Mouse (Mus musculus): Measurements from ENCODE around the gene Kifc1. TPM values are rescaled to one million over a fixed set of nuclear protein-coding genes. Genes with fewer than 3 reads are reported as not detected.

The Kifc1 gene
- polyA plus RNA-seq, 1 experiment from 2014 or later: 2.2 TPM

DNA sequence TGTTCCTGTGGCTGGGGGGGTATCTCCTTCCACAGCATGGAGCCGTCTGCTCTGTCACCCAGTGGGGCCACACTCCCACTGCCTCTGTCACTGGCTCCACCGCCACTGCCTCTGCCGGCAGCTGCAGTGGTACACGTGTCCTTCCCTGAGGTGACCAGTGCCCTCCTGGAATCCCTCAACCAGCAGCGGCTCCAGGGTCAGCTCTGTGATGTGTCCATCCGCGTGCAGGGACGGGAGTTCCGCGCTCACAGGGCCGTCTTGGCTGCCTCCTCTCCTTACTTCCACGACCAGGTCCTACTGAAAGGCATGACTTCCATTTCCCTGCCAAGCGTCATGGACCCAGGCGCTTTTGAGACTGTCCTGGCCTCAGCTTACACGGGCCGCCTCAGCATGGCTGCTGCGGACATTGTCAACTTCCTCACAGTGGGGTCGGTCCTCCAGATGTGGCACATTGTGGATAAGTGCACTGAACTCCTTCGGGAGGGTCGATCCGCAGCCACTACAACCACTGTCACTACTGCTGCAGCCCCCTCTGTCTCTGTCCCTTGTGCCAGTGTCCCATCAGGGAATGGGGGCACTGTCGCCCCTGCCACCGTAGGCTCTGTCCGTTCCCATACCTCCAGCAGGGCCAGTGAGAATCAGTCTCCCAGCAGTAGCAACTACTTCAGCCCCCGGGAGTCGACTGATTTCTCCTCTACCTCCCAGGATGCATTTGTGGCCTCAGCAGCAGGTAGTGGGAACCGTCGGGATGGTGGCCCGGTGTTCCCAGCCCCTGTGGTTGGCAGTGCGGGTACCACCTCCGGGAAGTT, 26.6 kb upstream of the Kifc1 start:
- peak overlapping the region; percentile 52 for H3K9ac ChIP-seq
- H3K4me1 ChIP-seq (replicated peaks): peaks cover 46% of the 10 kb centered on the region
- H3K9me3 ChIP-seq: no peaks in the 10 kb centered on the region
- 71% methylated on average over 31 of the region's 31 CpGs for WGBS
- peak overlapping the region; percentile 57 for H3K4me3 ChIP-seq
- no peaks in the 10 kb centered on the region; the same call in 1 of the 2 replicates for H3K27me3 ChIP-seq
- 0 out of 2 replicates have a peak overlapping the region, but pooled peaks have one; percentile 11 for H3K27ac ChIP-seq (replicated peaks)
- peaks cover 22% of the 10 kb centered on the region for H3K36me3 ChIP-seq
- no peak for ATAC-seq (ENCODE audit: low FRiP score, low read depth)
- H3K4me2 ChIP-seq: peak overlapping the region; percentile 78

DNA sequence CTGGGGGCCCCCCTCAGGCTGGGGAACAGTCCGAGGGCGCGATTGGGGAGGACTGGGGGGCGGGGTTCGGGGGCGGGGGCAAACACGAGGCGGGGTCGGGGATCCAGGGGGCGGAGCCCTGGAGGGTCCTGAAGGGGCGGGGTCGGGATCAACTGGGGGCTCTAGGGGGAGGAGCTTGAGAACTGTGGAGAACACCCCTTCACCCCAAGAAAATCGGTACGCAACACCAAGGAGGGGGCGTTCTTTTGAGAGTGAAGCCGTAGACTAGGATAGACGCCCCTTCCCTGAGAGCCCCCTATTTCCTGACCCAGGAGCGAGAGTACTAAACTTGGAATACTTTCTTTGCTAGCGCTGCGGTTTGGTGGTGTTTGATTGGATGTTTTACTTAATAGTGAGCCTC, 25.8 kb upstream of the Kifc1 start:
- Histone ChIP-seq H3K27ac (replicated peaks) (peak overlapping the region; percentile 84), H3K36me3 (peaks cover 30% of the 10 kb centered on the region), H3K27me3 (no peaks in the 10 kb centered on the region; the same call in 1 of the 2 replicates), H3K9me3 (no peaks in the 10 kb centered on the region), H3K4me1 (replicated peaks) (peaks cover 51% of the 10 kb centered on the region), H3K4me3 (peak overlapping the region; percentile 57), H3K4me2 (peak overlapping the region; percentile 78), H3K9ac (peak overlapping the region; percentile 52)
- under 1% methylated on average over 17 of the region's 20 CpGs for WGBS
- ATAC-seq (ENCODE audit: low FRiP score, low read depth): peak; percentile 13

DNA sequence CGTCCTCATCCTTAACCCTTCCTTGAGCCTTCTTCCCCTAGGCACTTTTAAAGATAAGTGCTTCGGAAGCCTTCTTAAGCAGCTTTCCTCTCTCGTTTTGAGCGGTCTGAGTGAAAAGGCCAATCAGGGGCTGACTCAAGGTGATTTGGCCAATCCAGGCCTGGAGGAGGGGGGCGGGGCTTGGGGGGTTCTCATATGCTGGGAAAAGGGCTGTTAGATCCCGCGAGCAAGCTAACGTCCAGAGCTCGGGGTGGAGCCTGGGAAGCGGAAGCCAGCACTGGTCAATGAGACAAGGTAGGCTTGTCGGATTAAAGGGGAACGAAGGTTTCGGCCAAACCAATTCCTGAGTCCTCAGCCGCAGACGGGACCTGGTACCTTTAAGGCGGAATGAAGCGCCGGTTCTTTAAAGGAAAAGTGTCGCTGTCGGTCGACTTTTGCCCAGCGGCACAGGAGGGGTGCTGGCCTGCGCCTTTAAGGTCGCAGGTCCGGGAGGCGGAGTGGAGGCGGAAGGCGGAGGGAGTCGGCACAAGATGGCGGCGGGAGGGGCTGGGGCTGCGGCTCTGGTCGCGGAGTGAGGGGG, 25.3 kb upstream of the Kifc1 start, which contains the start of the genes Tapbp and Zbtb22:
TSS of gene Tapbp (plus strand) at position 229 of the 580 bp plus-strand sequence.
TSS of gene Zbtb22 (plus strand) at position 234 of the 580 bp plus-strand sequence.
- Histone ChIP-seq H3K27ac (replicated peaks) (peak within 1 kb of the TSS; percentile 84), H3K4me2 (peak within 1 kb of the TSS; percentile 78), H3K4me3 (peak within 1 kb of the TSS; percentile 57), H3K36me3 (peaks cover 33% of the 10 kb centered on the region), H3K9ac (peak within 1 kb of the TSS; percentile 52), H3K27me3 (no peaks in the 10 kb centered on the region; the same call in 1 of the 2 replicates), H3K9me3 (no peaks in the 10 kb centered on the region), H3K4me1 (replicated peaks) (peaks cover 51% of the 10 kb centered on the region)
- under 1% methylated on average over 31 of the region's 34 CpGs for WGBS
- peak; percentile 93 for ATAC-seq (ENCODE audit: low FRiP score, low read depth)

DNA sequence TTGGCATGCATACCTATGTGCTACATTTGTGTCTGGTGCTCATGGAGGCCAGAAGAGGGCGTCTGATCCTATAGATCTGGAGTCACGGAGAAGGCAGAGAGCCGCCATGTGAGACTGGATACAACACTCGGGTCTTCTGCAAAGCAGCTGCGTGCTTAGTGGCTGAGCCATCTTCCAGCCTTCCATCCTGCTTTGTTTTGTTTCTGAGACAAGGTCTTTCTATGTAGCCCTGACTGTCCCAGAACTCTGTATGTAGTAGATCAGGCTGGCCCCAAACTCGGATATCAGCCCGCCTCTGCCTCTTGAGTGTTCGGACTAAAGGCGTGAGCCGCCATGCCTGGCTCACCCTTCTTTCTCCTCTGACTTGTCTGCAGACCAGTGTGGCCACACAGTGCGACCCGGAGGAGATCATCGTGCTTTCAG, 24.5 kb upstream of the Kifc1 start:
- Histone ChIP-seq H3K4me3 (0 out of 2 replicates have a peak overlapping the region, but pooled peaks have one; percentile 57), H3K27me3 (no peaks in the 10 kb centered on the region; the same call in 1 of the 2 replicates), H3K4me1 (replicated peaks) (peaks cover 51% of the 10 kb centered on the region), H3K4me2 (peak overlapping the region; percentile 78), H3K9me3 (no peaks in the 10 kb centered on the region), H3K27ac (replicated peaks) (no peak overlapping the region; the same call in 1 of the 2 replicates), H3K36me3 (peaks cover 33% of the 10 kb centered on the region), H3K9ac (no peak overlapping the region)
- WGBS: 68% methylated on average over 13 of the region's 13 CpGs
- ATAC-seq (ENCODE audit: low FRiP score, low read depth): no peak

DNA sequence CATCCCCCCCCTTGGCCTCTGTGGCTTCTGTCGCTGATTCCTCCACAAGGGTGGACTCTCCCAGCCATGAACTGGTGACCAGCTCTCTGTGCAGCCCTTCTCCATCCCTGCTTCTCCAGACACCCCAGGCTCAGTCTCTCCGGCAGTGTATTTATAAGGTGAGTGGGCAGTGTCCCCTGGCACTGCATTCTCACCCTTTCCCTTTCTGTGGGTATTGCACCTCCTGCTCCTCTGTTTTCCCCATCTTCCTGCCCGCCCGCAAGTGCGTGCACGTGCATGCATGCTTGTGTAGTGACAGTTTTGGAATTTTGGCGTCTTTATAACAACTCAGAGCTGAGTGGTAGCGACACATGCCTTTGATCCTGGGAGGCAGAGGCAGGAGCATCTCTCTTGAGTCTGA, 23.4 kb upstream of the Kifc1 start:
- no peak for ATAC-seq (ENCODE audit: low FRiP score, low read depth)
- H3K4me2 ChIP-seq: no peak overlapping the region
- H3K4me1 ChIP-seq (replicated peaks): peaks cover 45% of the 10 kb centered on the region

DNA sequence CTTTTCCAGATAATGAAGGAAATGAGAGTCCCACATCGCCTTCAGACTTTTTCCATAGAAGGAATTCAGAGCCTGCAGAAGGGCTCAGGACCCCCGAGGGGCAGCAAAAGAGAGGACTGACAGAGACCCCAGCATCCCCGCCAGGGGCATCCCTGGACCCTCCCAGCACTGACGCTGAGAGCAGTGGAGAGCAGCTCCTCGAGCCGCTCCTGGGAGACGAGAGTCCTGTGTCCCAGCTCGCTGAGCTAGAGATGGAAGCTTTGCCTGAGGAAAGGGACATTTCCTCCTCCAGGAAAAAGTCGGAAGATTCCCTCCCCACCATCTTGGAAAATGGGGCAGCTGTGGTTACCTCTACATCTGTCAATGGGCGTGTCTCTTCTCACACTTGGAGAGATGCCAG, 22.8 kb upstream of the Kifc1 start:
- Histone ChIP-seq H3K27ac (replicated peaks) (no peak overlapping the region), H3K27me3 (no peaks in the 10 kb centered on the region; the same call in 1 of the 2 replicates), H3K36me3 (peaks cover 31% of the 10 kb centered on the region), H3K4me1 (replicated peaks) (peaks cover 45% of the 10 kb centered on the region), H3K9ac (no peak overlapping the region), H3K4me2 (no peak overlapping the region), H3K4me3 (no peak overlapping the region), H3K9me3 (no peaks in the 10 kb centered on the region)
- no peak for ATAC-seq (ENCODE audit: low FRiP score, low read depth)
- WGBS: 89% methylated on average over 10 of the region's 10 CpGs

More for the DNA sequence above, 23.4 kb upstream of the Kifc1 start:
- no peak overlapping the region for H3K9ac ChIP-seq
- H3K27ac ChIP-seq (replicated peaks): no peak overlapping the region
- no peaks in the 10 kb centered on the region for H3K9me3 ChIP-seq
- no peaks in the 10 kb centered on the region; the same call in 1 of the 2 replicates for H3K27me3 ChIP-seq
- WGBS: 96% methylated on average over 8 of the region's 8 CpGs
- H3K4me3 ChIP-seq: no peak overlapping the region
- H3K36me3 ChIP-seq: peaks cover 33% of the 10 kb centered on the region

DNA sequence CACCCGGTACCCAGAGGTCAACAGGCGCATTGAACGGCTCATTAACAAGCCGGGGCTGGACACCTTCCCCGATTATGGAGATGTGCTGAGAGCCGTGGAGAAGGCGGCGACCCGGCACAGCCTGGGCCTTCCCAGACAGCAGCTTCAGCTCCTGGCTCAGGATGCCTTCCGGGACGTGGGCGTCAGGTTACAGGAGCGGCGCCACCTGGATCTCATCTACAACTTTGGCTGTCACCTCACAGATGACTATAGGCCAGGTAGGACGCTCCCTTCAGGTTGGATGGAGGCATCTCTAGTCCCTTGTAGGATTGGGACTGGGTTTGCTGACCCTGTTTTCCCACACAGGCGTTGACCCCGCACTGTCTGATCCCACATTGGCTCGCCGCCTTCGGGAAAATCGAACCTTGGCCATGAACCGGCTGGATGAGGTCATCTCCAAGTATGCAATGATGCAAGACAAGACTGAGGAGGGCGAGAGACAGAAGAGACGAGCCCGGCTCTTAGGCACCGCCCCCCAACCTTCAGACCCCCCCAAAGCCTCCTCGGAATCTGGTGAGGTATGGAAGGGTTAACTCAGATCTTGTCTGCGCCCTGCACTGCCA, 21.5 kb upstream of the Kifc1 start:
- H3K27me3 ChIP-seq: no peaks in the 10 kb centered on the region
- no peak overlapping the region for H3K27ac ChIP-seq (replicated peaks)
- peaks cover 31% of the 10 kb centered on the region for H3K36me3 ChIP-seq
- WGBS: 90% methylated on average over 28 of the region's 28 CpGs
- H3K4me1 ChIP-seq (replicated peaks): peaks cover 48% of the 10 kb centered on the region
- H3K9ac ChIP-seq: no peak overlapping the region
- H3K4me3 ChIP-seq: no peak overlapping the region
- ATAC-seq (ENCODE audit: low FRiP score, low read depth): no peak
- no peak overlapping the region for H3K4me2 ChIP-seq
- no peaks in the 10 kb centered on the region for H3K9me3 ChIP-seq

DNA sequence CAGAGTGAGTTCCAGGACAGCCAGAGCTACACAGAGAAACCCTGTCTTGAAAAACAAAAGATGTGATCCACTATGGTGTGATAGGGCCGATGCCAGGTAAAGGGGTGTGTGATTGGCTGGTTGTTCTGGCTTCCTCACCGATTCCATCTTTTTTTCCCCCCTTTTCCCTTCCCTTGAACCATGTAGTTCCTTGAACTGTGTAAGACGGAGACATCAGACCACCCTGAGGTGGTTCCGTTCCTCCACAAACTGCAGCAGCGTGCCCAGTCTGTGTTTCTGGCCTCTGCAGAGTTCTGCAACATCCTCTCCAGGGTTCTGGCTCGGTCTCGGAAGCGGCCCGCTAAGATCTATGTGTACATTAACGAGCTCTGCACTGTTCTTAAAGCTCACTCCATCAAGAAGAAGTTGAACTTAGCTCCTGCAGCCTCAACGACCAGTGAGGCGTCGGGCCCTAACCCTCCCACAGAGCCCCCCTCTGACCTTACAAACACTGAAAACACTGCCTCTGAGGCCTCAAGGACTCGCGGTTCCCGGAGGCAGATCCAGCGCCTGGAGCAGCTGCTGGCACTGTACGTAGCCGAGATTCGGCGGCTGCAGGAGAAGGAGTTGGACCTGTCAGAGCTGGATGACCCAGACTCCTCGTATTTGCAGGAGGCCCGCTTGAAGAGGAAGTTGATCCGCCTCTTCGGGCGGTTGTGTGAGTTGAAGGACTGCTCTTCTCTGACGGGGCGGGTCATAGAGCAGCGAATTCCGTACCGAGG, 20.8 kb upstream of the Kifc1 start:
- peaks cover 31% of the 10 kb centered on the region for H3K36me3 ChIP-seq
- no peaks in the 10 kb centered on the region for H3K27me3 ChIP-seq
- ATAC-seq (ENCODE audit: low FRiP score, low read depth): no peak
- H3K4me3 ChIP-seq: no peak overlapping the region
- H3K27ac ChIP-seq (replicated peaks): no peak overlapping the region
- no peak overlapping the region for H3K9ac ChIP-seq
- no peaks in the 10 kb centered on the region for H3K9me3 ChIP-seq
- WGBS: 90% methylated on average over 31 of the region's 31 CpGs
- H3K4me1 ChIP-seq (replicated peaks): peaks cover 42% of the 10 kb centered on the region
- 0 out of 2 replicates have a peak overlapping the region, but pooled peaks have one; percentile 93 for H3K4me2 ChIP-seq

DNA sequence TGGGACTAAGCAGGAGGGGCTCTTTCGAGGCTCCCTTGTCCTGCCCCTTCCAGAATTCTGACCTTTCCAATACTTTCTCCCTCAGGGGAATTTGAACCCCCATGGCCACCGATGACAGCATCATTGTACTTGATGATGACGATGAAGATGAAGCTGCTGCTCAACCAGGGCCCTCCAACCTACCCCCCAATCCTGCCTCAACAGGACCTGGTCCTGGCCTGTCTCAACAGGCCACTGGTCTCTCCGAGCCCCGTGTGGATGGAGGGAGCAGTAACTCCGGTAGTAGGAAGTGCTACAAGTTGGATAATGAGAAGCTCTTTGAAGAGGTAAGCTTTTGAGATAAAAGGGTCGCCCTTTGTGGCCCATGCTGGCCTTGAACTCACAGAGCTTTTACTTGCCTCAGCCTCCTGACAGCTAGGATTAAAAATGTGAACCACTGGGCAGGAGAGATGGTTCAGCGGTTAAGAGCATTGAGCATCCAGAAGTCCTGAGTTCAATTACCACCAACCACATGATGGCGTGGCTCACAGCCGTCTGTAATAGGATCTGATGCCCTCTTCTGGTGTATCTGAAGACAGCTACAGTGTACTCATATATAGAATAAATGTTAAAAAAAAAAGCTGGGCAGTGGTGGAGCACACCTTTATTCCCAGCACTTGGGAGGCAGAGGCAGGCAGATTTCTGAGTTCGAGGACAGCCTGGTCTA, 20.0 kb upstream of the Kifc1 start:
- H3K9me3 ChIP-seq: no peaks in the 10 kb centered on the region
- peak overlapping the region; percentile 81 for H3K9ac ChIP-seq
- H3K4me2 ChIP-seq: peak overlapping the region; percentile 93
- no peak for ATAC-seq (ENCODE audit: low FRiP score, low read depth)
- H3K36me3 ChIP-seq: peaks cover 31% of the 10 kb centered on the region
- H3K27me3 ChIP-seq: no peaks in the 10 kb centered on the region
- H3K4me1 ChIP-seq (replicated peaks): peaks cover 41% of the 10 kb centered on the region
- peak overlapping the region; percentile 82; the same call in 1 of the 2 replicates for H3K27ac ChIP-seq (replicated peaks)
- peak overlapping the region; percentile 72 for H3K4me3 ChIP-seq
- WGBS: 50% methylated on average over 11 of the region's 11 CpGs

DNA sequence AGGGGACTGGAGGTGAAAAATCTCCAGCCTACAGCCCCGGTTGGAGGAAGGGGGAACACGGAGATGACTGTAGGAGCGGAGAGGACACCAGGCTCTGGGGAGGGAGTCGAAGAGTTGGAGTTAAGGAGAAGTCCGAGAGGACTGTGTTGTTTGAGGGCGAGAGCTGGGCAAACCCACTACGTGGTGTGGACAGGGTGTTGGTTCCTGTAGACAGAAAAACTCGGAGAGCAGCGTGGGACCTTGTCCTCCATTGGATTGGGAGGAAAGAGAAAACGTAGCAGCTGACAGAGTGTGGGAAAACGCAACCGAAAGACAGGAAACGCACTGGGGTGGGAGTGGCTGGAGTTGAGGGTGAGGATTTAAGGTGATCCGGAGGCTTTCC, 19.4 kb upstream of the Kifc1 start:
- peak; percentile 1; the same call in 1 of the 2 replicates for ATAC-seq (ENCODE audit: low FRiP score, low read depth)

More for the DNA sequence above, 19.4 kb upstream of the Kifc1 start:
- peak overlapping the region; percentile 81 for H3K9ac ChIP-seq
- no peaks in the 10 kb centered on the region for H3K9me3 ChIP-seq
- peak overlapping the region; percentile 72 for H3K4me3 ChIP-seq
- H3K4me2 ChIP-seq: peak overlapping the region; percentile 93
- under 1% methylated on average over 14 of the region's 14 CpGs for WGBS
- H3K36me3 ChIP-seq: peaks cover 31% of the 10 kb centered on the region
- H3K27ac ChIP-seq (replicated peaks): peak overlapping the region; percentile 82
- H3K4me1 ChIP-seq (replicated peaks): peaks cover 34% of the 10 kb centered on the region
- no peaks in the 10 kb centered on the region for H3K27me3 ChIP-seq

Data from hindbrain, embryonic 15.5 days (tissue).